Mouse (Mus musculus) heart, adult 2 months (tissue): ENCODE results near the gene Bcas3. TPM values are rescaled to one million over a fixed set of nuclear protein-coding genes. Genes with fewer than 3 reads are reported as not detected.

ENCODE experiments used
- DNase-seq, 2 experiments: peaks; one replicate each; pipeline ENCODE4 v3.0.0; 2021
- H3K27ac ChIP-seq: fragments of 200-600 bp; 2 replicates; pipeline ENCODE4 v1.8.1; 2022
- H3K27me3 ChIP-seq: fragments of 200-500 bp; 2 replicates; pipeline ENCODE4 v1.6.1; 2012; ENCODE audit warnings: mild to moderate bottlenecking, low read length, inconsistent platforms, mixed read lengths; ENCODE audit not compliant: control insufficient read depth, insufficient read depth
- H3K36me3 ChIP-seq: fragments of 200-500 bp; 2 replicates; pipeline ENCODE4 v1.6.1; 2012; ENCODE audit warnings: low read length, inconsistent platforms; ENCODE audit not compliant: control insufficient read depth, insufficient read depth
- H3K4me1 ChIP-seq: fragments of 200-500 bp; 2 replicates; pipeline ENCODE4 v1.6.1; 2011; ENCODE audit warnings: low read length; ENCODE audit not compliant: control insufficient read depth, insufficient read depth
- H3K4me3 ChIP-seq: fragments of 200-600 bp; 2 replicates; pipeline ENCODE4 v1.8.1; 2022
- H3K79me2 ChIP-seq: fragments of 200-500 bp; replicated peaks from 2 replicates; pipeline ENCODE4 v1.6.1; 2012; ENCODE audit warnings: mild to moderate bottlenecking, inconsistent platforms, low read length, moderate library complexity, mixed read lengths; ENCODE audit not compliant: control insufficient read depth, insufficient read depth
- H3K9ac ChIP-seq: fragments of 200-500 bp; 2 replicates; pipeline ENCODE4 v1.6.1; 2012; ENCODE audit warnings: low read depth, mild to moderate bottlenecking, control low read depth, inconsistent platforms, low read length, mixed read lengths
- CTCF ChIP-seq: fragments of 200-600 bp; IDR thresholded peaks from 2 replicates; pipeline ENCODE4 v1.8.1; 2022; ENCODE audit warnings: antibody characterized with exemption, mild to moderate bottlenecking, moderate library complexity
- EP300 ChIP-seq: fragments of 200-500 bp; IDR thresholded peaks from 2 replicates; pipeline ENCODE4 v1.6.1; 2011; ENCODE audit warnings: low read depth, low read length, control low read depth; ENCODE audit not compliant: insufficient read depth
- POLR2A ChIP-seq: fragments of 200-500 bp; IDR thresholded peaks from 2 replicates; pipeline ENCODE4 v1.6.1; 2011; ENCODE audit warnings: mild to moderate bottlenecking, low read depth, low read length, control low read depth; ENCODE audit not compliant: insufficient read depth
- WGBS: fragments of 180-500 bp; shearing (Covaris S2); methylation state at CpG from one replicate; pipeline ENCODE4 v1.1.7; 2018; 5-methylcytosine and 5-hydroxymethylcytosine counted together
- intact Hi-C: fragments of 180-260 bp; cut with DNase I; formaldehyde crosslinking; loops from one replicate; pipeline ENCODE4 v1.15.1; 2025
- polyA plus RNA-seq: library from polyadenylated mRNA; depleted of rRNA; stranded (reverse); fragments of >200 nt; gene quantifications from 2 replicates; pipeline ENCODE4 v1.2.3, GENCODE M21; 2012
- total RNA-seq, 2 experiments: library from RNA; stranded (reverse); gene quantifications; 2 replicates each; pipeline ENCODE4 v1.2.3; 2021

Gene Bcas3
- total and polyA plus RNA-seq, 3 experiments, result 26.6 to 40.4 (median 36.0) TPM

DNA sequence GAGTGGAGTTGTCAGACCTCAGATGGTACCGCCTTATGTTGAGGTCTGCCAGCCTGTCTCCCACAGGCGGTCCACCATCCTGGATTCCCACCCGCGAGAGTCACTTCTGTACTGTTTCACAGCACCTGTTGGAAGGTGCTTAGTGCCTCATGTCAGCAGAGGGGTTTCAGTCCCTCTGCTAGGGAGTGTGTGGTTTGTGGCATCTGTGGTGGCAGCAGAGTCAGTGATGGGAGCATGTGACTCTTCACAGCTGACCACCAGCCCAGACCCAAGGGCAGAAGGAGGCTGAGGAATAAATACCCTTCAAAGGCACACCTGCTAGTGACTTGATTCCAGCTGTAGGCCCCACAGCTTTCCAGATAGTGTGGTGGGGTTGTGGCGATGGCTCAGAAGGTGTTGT is 94.4 kb downstream of the Bcas3 start:
- intact Hi-C loops, result no loop called here
- H3K4me3 ChIP-seq, result no peak overlapping the region
- H3K4me1 ChIP-seq, result no peaks in the 10 kb centered on the region
- DNase-seq, result no peak
- 93% methylated on average over 5 of the region's 5 CpGs for WGBS
- TF ChIP-seq CTCF (no peak), POLR2A (no peak), EP300 (no peak)
- no peak overlapping the region for H3K9ac ChIP-seq
- H3K79me2 ChIP-seq, result no peaks in the 10 kb centered on the region
- no peaks in the 10 kb centered on the region for H3K36me3 ChIP-seq
- no peaks in the 10 kb centered on the region for H3K27me3 ChIP-seq
- H3K27ac ChIP-seq, result no peak overlapping the region

DNA sequence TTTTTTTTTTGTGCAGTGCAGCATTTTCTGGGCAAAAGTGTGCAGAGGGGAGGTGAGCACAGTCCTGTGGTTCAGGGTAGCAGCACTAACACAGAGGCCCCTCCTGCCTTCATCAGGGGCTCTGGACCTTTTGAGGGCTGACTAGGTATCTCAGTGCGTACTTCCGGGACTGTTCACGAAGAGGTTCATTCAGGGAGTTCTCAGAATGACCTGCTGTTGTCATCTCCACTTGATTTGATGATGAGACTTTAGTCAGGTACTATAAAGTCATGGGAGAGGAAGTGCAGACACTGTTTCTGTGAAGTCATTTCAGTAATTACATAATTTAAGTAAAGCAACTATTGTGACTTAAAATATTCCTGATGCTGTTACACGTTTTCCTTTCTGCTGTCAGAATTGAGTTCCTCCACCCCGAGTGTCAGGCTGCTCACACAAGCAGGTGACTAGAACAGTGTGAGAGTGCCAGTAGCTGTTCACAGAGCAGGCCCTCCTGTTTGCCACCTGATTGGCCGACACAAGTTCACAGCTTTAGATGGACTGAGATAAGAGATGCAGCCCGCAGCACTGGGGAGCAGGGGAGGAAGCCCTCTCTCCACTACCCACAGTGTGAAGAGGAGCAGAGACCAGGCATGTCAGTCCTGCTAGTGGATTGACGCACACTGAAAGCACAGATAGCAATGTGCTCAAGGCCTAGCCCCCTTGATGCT is 100.8 kb downstream of the Bcas3 start:
- DNase-seq, result no peak
- Histone ChIP-seq H3K27me3 (no peaks in the 10 kb centered on the region), H3K27ac (no peak overlapping the region), H3K36me3 (no peaks in the 10 kb centered on the region), H3K4me1 (no peaks in the 10 kb centered on the region), H3K4me3 (no peak overlapping the region), H3K9ac (no peak overlapping the region), H3K79me2 (no peaks in the 10 kb centered on the region)
- 74% methylated on average over 8 of the region's 8 CpGs for WGBS
- TF ChIP-seq EP300, result no peak
- TF ChIP-seq CTCF, result no peak
- intact Hi-C loops, result no loop called here

DNA sequence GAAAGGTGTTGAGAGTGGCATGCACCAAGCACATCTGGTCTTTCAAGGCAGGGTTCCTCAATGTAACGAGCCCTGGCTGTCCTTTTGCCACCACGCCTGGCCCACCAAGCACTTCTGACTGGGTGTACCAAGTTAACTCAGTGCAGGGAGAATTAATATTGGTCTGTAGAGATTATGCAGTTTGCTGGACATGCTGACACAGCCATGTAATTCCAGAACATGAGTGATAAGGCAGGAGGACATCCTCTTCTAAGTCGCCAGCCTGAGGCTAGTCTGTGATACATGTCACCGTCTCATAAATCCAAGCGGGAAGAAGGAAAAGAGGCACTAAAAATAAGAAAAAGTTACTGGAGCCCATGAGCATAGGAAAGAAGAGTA is 101.3 kb downstream of the Bcas3 start:
- TF ChIP-seq POLR2A (no peak), CTCF (no peak), EP300 (no peak)
- Histone ChIP-seq H3K4me1 (no peaks in the 10 kb centered on the region), H3K9ac (no peak overlapping the region), H3K79me2 (no peaks in the 10 kb centered on the region), H3K36me3 (no peaks in the 10 kb centered on the region), H3K27ac (no peak overlapping the region), H3K4me3 (no peak overlapping the region), H3K27me3 (no peaks in the 10 kb centered on the region)
- no peak for DNase-seq
- 84% methylated on average over 5 of the region's 5 CpGs for WGBS
- intact Hi-C loops, result no loop called here

DNA sequence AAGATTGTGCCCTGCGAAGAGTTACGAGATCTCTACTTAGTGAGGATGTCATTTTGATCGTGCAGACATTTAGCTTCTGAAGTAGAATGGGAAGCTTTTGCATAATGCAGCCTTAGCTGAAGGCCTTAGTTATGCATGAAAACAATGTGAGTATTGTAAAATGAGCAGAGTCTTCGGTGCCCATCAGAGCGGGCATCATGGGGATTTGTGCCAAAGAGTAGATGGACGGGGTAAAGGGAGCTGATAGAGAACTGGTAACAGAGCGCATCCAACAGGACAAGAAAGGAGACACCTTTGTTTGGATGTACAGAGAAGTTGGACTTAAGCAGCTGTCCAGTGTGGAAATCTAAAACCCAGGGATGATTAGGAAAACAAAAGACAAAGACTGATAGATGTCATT is 108.6 kb downstream of the Bcas3 start:
- no peak overlapping the region for H3K27ac ChIP-seq
- DNase-seq, result no peak
- H3K4me1 ChIP-seq, result no peaks in the 10 kb centered on the region
- intact Hi-C loops, result no loop called here
- H3K9ac ChIP-seq, result no peak overlapping the region
- no peak overlapping the region for H3K4me3 ChIP-seq
- H3K27me3 ChIP-seq, result no peaks in the 10 kb centered on the region
- TF ChIP-seq POLR2A (no peak), EP300 (no peak), CTCF (no peak)
- no peaks in the 10 kb centered on the region for H3K36me3 ChIP-seq
- WGBS, result 93% methylated on average over 7 of the region's 7 CpGs
- no peaks in the 10 kb centered on the region for H3K79me2 ChIP-seq

DNA sequence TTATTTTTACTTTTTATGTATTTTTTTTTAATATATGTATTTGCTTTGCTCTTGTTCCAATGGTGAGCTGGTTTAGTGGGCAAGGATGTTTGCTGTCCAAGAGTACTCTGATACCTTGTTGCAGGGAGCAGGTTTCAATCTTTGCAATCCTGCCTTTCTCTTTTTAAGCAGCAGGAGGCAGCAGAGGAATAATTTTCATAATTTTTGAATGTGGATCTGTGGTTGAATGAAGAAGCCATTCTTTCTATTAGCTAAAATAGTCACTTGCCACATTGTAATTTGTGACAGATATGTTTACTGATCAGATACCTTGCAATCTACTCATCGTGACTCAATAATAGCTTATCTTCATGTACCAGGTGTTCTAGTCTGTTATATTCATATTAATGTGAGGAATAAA is 116.6 kb downstream of the Bcas3 start:
- TF ChIP-seq EP300, result no peak
- TF ChIP-seq POLR2A, result no peak
- TF ChIP-seq CTCF, result peak; percentile 95
- peak in 1 of 2 experiments; percentile 37 for DNase-seq
- intact Hi-C loops, result loop anchor here (2.0 to 5.0 kb wide), 5 partner anchors 51 to 703 kb away; no protein-coding TSS in a partner anchor
- 39% methylated on average over 1 of the region's 1 CpGs for WGBS
- Histone ChIP-seq H3K4me1 (peaks cover 1% of the 10 kb centered on the region; the same call in 1 of the 2 replicates), H3K36me3 (no peaks in the 10 kb centered on the region), H3K27ac (no peak overlapping the region), H3K79me2 (no peaks in the 10 kb centered on the region), H3K4me3 (no peak overlapping the region), H3K9ac (no peak overlapping the region), H3K27me3 (no peaks in the 10 kb centered on the region)

DNA sequence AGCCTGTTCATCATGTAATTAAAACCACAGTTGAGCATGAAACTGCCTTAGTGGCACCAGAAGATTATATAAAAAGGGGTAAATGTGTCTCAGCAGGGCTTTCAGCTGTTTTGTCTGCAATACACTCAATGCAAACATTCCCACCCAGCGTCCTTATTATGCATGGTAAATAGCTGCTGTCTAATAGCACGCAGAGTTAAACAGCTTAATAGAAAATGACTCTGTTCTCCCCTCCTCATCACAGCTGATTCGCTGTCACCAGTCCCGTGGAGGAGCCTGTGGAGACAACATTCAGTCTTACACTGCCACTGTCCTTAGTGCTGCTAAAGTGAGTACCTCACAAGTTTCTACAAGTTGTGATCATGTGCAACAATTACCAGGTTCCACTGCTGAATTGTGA is 117.5 kb downstream of the Bcas3 start:
- Histone ChIP-seq H3K79me2 (no peaks in the 10 kb centered on the region), H3K9ac (no peak overlapping the region), H3K4me1 (peaks cover 1% of the 10 kb centered on the region; the same call in 1 of the 2 replicates), H3K27ac (no peak overlapping the region), H3K4me3 (no peak overlapping the region), H3K36me3 (no peaks in the 10 kb centered on the region), H3K27me3 (no peaks in the 10 kb centered on the region)
- TF ChIP-seq CTCF (no peak), EP300 (no peak), POLR2A (no peak)
- intact Hi-C loops, result loop anchor here (2.0 to 5.0 kb wide), 3 partner anchors 22 to 374 kb away; no protein-coding TSS in a partner anchor
- WGBS, result 85% methylated on average over 4 of the region's 4 CpGs
- DNase-seq, result no peak
